Mouse (Mus musculus): ENCODE results near the gene Igfals. TPM values are rescaled to one million over a fixed set of nuclear protein-coding genes. Genes with fewer than 3 reads are reported as not detected.

Igfals gene
- polyA plus RNA-seq, 1 experiment from 2014 or later, result 0.11 TPM

DNA sequence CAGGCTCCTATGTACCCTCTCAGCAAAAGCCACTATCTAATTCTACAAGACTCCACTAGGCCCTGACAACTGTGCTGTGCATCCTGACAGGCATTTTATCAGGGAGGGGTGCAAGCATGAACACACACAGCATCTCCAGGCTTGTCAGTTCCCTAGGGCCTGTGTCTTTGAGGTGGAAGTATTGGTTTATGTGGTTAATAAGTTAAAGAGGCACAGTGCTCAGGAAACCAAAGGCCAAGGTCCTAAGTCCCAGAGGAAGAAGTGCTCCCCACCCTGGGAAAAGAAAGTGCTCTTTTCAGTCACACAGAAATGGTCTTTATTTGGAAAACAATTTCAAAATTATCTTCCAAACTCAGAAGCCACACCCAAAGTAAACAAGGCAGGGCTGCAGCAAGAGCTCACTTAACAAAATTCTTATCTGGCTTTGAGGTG is 17.2 kb upstream of the Igfals start:
- Histone ChIP-seq H3K36me3 (peaks cover 9% of the 10 kb centered on the region), H3K9ac (peak overlapping the region; percentile 95), H3K4me2 (peak overlapping the region; percentile 88), H3K27me3 (replicated peaks) (peaks cover 26% of the 10 kb centered on the region), H3K4me3 (peak overlapping the region; percentile 85), H3K27ac (replicated peaks) (peak overlapping the region; percentile 98), H3K4me1 (peaks cover 38% of the 10 kb centered on the region), H3K9me3 (no peaks in the 10 kb centered on the region)
- no peak for ATAC-seq (ENCODE audit: extremely low read depth, insufficient number of reproducible peaks, low FRiP score, low TSS enrichment)

DNA sequence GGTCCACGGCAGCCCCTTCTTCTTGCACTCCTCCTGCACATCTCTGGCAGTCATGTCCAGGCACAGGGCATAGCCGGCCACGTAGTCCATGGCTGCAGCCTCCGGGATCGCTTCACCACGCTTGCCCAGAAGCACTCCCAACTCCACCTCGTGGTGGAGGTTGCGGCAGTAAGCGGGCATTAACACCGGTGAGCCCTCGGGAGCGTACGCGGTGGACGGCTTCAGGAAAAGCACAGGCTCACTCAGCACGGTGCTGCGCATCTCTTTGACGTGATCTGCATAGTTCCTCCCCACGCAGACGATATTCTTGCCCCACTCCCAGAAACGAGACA is 16.1 kb upstream of the Igfals start:
- peak overlapping the region; percentile 95 for H3K9ac ChIP-seq
- under 1% methylated on average over 21 of the region's 21 CpGs for WGBS
- peak overlapping the region; percentile 98 for H3K27ac ChIP-seq (replicated peaks)
- peak overlapping the region; percentile 88 for H3K4me2 ChIP-seq
- peaks cover 18% of the 10 kb centered on the region for H3K27me3 ChIP-seq (replicated peaks)
- H3K4me1 ChIP-seq, result peaks cover 33% of the 10 kb centered on the region
- peak overlapping the region; percentile 85 for H3K4me3 ChIP-seq
- H3K9me3 ChIP-seq, result no peaks in the 10 kb centered on the region
- ATAC-seq (ENCODE audit: extremely low read depth, insufficient number of reproducible peaks, low FRiP score, low TSS enrichment), result peak; percentile 39
- peaks cover 19% of the 10 kb centered on the region for H3K36me3 ChIP-seq

DNA sequence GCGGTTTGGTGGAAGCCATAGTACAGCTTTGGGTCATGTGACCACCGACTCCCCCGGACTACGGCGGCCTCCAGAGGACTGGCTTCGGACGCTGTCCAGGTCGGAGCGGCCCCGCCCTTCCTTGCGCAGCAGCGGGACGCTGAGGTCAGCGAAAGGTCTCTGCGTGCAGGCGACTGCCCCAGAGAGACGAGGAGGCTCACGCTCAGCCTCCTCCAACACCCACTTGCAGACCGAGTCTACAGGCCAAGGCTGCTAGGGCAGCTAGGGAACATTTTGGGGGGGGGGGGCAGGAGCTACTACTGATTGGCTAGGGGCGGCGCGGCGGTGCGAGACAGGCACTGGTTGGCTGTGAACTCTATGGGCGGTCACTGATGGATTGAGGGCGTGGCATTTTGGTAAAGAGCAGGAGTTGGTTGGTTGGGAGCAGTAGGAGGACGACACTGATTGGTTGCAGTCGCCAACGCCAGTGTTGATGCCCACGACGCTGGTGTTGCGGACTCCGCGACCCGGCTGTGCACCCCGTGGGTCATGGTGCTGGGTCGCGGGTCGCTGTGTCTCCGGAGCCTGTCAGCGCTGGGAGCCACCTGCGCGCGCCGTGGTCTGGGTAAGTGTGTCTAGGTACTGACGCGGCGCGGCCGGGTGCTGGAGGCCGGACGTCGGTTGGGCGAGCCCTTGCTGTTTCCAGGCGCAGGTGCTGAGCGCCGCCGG is 15.6 kb upstream of the Igfals start, which contains the start of gene Fahd1:
Gene Fahd1 (minus strand): TSS at position 300 of the 708 bp plus-strand sequence.
- peak; percentile 96 for ATAC-seq (ENCODE audit: extremely low read depth, insufficient number of reproducible peaks, low FRiP score, low TSS enrichment)
- H3K4me2 ChIP-seq, result peak within 1 kb of the TSS; percentile 88
- H3K4me3 ChIP-seq, result peak within 1 kb of the TSS; percentile 85
- no peaks in the 10 kb centered on the region for H3K9me3 ChIP-seq
- peak within 1 kb of the TSS; percentile 98 for H3K27ac ChIP-seq (replicated peaks)
- under 1% methylated on average over 58 of the region's 58 CpGs for WGBS
- H3K27me3 ChIP-seq (replicated peaks), result peaks cover 14% of the 10 kb centered on the region
- H3K36me3 ChIP-seq, result peaks cover 21% of the 10 kb centered on the region
- H3K9ac ChIP-seq, result peak within 1 kb of the TSS; percentile 95
- H3K4me1 ChIP-seq, result peaks cover 29% of the 10 kb centered on the region

DNA sequence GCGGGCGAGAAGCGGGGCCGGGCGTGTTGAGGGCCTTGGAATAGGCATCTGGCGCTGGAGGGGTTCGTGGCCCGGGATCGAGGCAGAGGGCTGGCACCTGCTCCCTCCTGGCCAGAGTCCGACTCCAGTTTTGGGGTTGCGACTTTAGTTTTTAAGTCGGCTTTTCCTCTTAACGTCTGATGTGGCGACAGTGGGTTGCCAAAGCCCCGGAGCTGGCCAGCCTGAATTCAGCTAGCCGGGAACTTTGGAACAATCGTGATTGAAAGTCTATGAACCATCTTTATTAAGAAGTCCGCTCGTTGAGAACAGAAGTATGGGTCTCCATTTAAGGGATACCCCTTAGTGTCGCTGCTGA is 15.0 kb upstream of the Igfals start:
- Histone ChIP-seq H3K9ac (peak overlapping the region; percentile 95), H3K27me3 (replicated peaks) (peaks cover 12% of the 10 kb centered on the region), H3K4me3 (peak overlapping the region; percentile 85), H3K4me2 (peak overlapping the region; percentile 88), H3K4me1 (peaks cover 27% of the 10 kb centered on the region), H3K36me3 (peaks cover 21% of the 10 kb centered on the region), H3K27ac (replicated peaks) (peak overlapping the region; percentile 98), H3K9me3 (no peaks in the 10 kb centered on the region)
- no peak for ATAC-seq (ENCODE audit: extremely low read depth, insufficient number of reproducible peaks, low FRiP score, low TSS enrichment)
- under 1% methylated on average over 20 of the region's 20 CpGs for WGBS

DNA sequence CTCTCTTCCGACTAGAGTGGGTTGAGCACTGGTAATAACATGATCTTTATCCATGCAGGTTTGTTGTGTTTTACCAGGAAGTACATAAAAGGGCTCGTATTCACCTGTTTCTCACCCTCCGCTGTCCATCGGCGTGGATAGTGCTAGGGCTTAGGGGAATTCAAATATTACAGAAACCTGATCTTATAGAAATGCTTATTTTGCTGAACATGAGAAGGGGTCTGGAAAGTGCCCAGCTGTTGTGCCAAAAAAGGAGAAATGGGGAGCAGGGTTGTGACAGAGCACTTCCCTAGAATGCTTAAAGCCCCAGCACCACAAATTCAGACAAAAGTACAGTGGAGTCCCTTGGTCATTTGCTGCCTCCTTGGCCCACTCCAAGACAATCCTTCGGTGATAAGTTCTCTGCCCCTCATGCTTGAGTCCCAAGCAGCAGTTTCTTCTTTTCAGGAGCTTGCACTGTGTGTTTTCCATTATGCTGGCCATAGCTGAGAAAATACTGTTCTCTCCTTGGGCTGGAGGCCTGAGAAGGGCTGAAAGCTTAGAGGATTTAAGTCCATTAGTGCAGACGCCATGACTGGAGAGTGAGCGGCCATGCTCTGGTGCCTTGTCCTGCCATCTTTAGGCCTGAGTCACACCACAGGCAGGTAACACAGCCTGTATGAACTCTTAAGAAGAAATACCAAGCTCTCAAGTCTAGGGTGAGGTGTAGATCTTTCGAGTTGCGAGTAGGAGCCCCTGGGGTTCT is 14.2 kb upstream of the Igfals start:
- H3K36me3 ChIP-seq, result peaks cover 21% of the 10 kb centered on the region
- peak overlapping the region; percentile 95 for H3K9ac ChIP-seq
- no peak overlapping the region for H3K27ac ChIP-seq (replicated peaks)
- peak overlapping the region; percentile 88 for H3K4me2 ChIP-seq
- H3K4me3 ChIP-seq, result peak overlapping the region; percentile 85
- no peaks in the 10 kb centered on the region for H3K9me3 ChIP-seq
- H3K4me1 ChIP-seq, result peaks cover 27% of the 10 kb centered on the region
- no peak for ATAC-seq (ENCODE audit: extremely low read depth, insufficient number of reproducible peaks, low FRiP score, low TSS enrichment)
- 79% methylated on average over 10 of the region's 10 CpGs for WGBS
- peaks cover 9% of the 10 kb centered on the region for H3K27me3 ChIP-seq (replicated peaks)

DNA sequence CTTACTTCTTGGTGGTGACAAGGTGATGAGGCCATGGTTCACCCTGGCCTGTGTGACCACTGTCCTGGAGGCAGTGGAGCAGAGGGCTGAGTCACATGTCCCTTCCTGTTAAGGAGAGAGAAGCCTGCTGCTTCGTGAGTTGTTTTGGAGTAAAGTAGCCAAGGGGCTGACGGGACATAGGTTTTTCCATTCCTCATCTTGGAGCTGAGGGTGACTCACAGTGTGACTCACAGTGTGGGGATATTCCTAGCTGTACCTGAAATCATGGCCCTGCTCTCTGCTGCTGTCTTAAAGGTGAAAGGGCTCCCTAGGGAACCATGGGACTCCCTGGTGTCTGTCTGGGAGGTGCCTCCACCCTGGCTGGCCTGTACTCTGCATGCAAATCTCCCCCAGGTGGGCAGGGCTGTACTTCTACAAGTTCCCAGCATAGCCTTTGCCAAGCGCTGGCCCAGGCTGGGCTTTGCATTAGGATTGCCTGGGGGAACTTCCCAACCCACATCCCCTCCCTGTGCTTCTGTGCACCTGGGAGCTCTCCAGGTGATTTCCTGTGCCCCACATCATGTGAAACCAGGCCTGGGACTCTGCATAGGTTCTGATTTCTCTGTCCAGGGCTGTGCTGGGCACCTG is 9.8 kb upstream of the Igfals start:
- no peak overlapping the region for H3K9ac ChIP-seq
- no peak overlapping the region for H3K4me3 ChIP-seq
- no peak for ATAC-seq (ENCODE audit: extremely low read depth, insufficient number of reproducible peaks, low FRiP score, low TSS enrichment)
- no peaks in the 10 kb centered on the region for H3K9me3 ChIP-seq
- H3K4me1 ChIP-seq, result peaks cover 9% of the 10 kb centered on the region
- peaks cover 9% of the 10 kb centered on the region for H3K27me3 ChIP-seq (replicated peaks)
- H3K27ac ChIP-seq (replicated peaks), result no peak overlapping the region
- peaks cover 42% of the 10 kb centered on the region for H3K36me3 ChIP-seq
- 75% methylated on average over 3 of the region's 3 CpGs for WGBS
- H3K4me2 ChIP-seq, result no peak overlapping the region

DNA sequence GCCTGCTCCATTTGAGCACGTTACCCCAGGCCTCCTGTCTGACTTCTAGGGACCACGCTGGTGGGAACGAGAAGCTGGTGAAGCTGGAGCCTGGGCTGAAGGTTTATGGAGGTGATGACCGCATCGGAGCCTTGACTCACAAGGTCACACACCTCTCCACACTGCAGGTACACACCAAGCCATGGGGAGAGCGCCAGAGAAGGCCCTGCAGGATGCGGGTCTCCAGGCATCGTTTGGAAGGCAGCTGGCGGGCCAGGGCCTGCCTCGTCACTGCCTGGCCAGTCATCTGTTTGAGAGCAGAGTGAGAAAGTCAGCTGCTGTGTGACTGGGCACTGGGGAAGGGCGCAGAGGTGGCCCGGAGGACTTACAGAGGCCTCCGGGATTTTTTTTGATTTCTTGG is 9.2 kb upstream of the Igfals start:
- H3K9me3 ChIP-seq, result no peaks in the 10 kb centered on the region
- ATAC-seq (ENCODE audit: extremely low read depth, insufficient number of reproducible peaks, low FRiP score, low TSS enrichment), result no peak
- no peak overlapping the region for H3K4me3 ChIP-seq
- peaks cover 48% of the 10 kb centered on the region for H3K36me3 ChIP-seq
- no peak overlapping the region for H3K9ac ChIP-seq
- H3K27ac ChIP-seq (replicated peaks), result no peak overlapping the region
- H3K4me1 ChIP-seq, result peaks cover 2% of the 10 kb centered on the region; the same call in 1 of the 2 replicates
- peaks cover 3% of the 10 kb centered on the region for H3K27me3 ChIP-seq (replicated peaks)
- WGBS, result 88% methylated on average over 13 of the region's 13 CpGs
- H3K4me2 ChIP-seq, result no peak overlapping the region

DNA sequence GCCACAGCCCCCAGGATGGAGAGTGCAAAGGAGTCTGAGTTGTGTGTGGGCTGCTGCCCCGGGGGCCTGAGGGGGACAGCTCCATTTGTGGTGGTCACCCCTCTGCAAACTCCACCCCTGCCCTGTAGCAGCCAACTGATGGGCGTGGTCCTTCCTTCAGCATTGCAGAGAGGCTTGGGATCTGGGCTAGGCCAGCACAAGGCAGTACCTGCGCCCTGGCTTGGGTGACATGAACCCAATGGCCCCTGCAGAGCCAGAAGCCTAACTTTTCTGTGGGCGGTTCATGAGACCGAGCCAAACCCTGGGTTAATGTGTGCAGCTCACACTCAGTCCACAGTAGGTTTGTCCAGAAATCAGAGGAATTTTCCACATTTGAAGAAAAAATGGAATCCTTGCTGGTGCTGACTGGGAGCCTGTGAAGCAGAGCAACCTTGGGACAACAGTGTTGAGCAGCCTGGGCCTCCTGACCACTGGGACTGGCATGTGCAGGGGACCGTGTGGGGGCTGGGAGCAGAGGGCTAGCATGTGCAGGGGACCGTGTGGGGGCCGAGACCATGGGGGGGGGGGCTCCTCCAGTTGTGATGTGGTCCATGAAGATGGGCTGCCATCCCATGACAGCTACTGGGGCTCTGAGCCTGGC is 7.8 kb upstream of the Igfals start:
- Histone ChIP-seq H3K27ac (replicated peaks) (no peak overlapping the region), H3K36me3 (peaks cover 59% of the 10 kb centered on the region), H3K9ac (no peak overlapping the region), H3K27me3 (replicated peaks) (no peaks in the 10 kb centered on the region), H3K9me3 (no peaks in the 10 kb centered on the region), H3K4me1 (no peaks in the 10 kb centered on the region), H3K4me3 (no peak overlapping the region), H3K4me2 (no peak overlapping the region)
- ATAC-seq (ENCODE audit: extremely low read depth, insufficient number of reproducible peaks, low FRiP score, low TSS enrichment), result no peak
- 80% methylated on average over 8 of the region's 8 CpGs for WGBS

DNA sequence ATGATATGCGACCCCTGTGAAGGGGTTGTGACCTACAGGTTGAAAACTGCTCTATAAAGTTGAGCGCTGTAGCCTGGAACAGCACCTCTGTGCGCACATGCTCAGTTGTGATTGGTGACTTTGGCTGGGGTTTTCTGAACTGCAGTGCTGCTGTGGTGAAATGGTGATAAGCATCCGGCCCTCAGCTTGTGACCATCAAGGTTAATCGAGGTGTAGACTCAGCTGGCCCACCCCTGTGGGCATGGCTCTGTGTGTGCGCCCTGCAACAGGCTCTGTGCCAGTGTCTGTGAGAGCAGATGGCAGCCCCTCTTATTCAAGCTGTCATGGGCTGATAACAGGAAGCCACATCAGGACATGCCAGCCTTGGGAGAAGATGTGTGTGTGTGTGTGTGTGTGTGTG is 6.8 kb upstream of the Igfals start:
- no peak for ATAC-seq (ENCODE audit: extremely low read depth, insufficient number of reproducible peaks, low FRiP score, low TSS enrichment)

DNA sequence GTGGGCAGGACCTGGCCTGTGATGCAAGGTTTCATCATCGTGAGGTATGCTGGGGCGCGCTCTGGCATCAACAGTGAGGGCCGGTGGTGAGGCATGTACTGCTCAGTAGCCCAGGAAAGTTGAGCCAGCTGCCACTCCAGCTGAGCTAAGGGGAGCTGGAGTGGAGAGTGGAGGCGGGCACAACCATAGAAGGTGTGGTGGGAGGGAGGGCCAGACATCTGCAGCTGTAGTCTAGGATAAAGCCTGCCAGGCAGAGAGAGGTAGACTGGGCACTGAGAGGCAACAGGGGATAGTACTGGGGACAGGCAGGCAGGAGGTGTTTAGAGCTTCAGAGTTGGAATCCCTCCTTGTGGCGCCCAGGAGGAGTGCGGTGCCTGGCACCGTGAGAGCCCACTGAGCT is 5.7 kb upstream of the Igfals start:
- Histone ChIP-seq H3K4me2 (no peak overlapping the region), H3K36me3 (peaks cover 52% of the 10 kb centered on the region), H3K4me1 (no peaks in the 10 kb centered on the region), H3K27ac (replicated peaks) (no peak overlapping the region), H3K4me3 (no peak overlapping the region), H3K27me3 (replicated peaks) (no peaks in the 10 kb centered on the region), H3K9me3 (no peaks in the 10 kb centered on the region), H3K9ac (no peak overlapping the region)
- 88% methylated on average over 8 of the region's 8 CpGs for WGBS
- no peak for ATAC-seq (ENCODE audit: extremely low read depth, insufficient number of reproducible peaks, low FRiP score, low TSS enrichment)

More for the DNA sequence above, 6.8 kb upstream of the Igfals start:
- 78% methylated on average over 6 of the region's 6 CpGs for WGBS
- Histone ChIP-seq H3K4me3 (no peak overlapping the region), H3K27ac (replicated peaks) (no peak overlapping the region), H3K27me3 (replicated peaks) (no peaks in the 10 kb centered on the region), H3K4me1 (no peaks in the 10 kb centered on the region), H3K36me3 (peaks cover 58% of the 10 kb centered on the region), H3K9me3 (no peaks in the 10 kb centered on the region), H3K4me2 (no peak overlapping the region), H3K9ac (no peak overlapping the region)

DNA sequence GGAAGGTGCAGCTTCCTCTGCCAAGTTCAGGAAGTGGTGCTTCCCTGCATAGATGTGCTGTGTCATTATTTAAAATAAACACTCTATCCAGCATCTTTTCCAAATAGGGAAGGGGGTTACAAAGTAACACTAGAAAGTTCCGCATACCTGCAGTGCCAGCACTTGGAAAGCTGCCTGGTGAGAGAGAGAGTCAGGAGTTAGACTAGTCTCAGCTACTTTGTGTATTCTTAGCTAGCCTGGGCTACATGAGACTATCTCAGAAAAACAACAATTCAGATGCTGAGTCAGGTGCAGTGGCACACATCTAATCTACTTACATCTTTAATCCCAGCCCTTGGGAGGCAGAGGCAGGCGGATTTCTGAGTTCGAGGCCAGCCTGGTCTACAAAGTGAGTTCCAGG is 4.0 kb upstream of the Igfals start:
- Histone ChIP-seq H3K9me3 (no peaks in the 10 kb centered on the region), H3K4me2 (no peak overlapping the region), H3K36me3 (peaks cover 60% of the 10 kb centered on the region), H3K4me3 (no peak overlapping the region), H3K27ac (replicated peaks) (no peak overlapping the region), H3K9ac (no peak overlapping the region), H3K4me1 (no peaks in the 10 kb centered on the region), H3K27me3 (replicated peaks) (no peaks in the 10 kb centered on the region)
- WGBS, result 87% methylated on average over 3 of the region's 3 CpGs
- ATAC-seq (ENCODE audit: extremely low read depth, insufficient number of reproducible peaks, low FRiP score, low TSS enrichment), result no peak

Data from heart, embryonic 13.5 days (tissue).